Mouse (Mus musculus) mouse trophoblast stem cell (cell line): ENCODE data around the gene Asb18.

Source experiments
- in situ Hi-C, 2 experiments: fragments of 300-500 bp; cut with MseI, MboI; formaldehyde crosslinking; loops; 2 replicates in 1 of 2; 3 replicates in 1 of 2; pipeline ENCODE4 v1.15.1; 2025

The Asb18 gene

DNA sequence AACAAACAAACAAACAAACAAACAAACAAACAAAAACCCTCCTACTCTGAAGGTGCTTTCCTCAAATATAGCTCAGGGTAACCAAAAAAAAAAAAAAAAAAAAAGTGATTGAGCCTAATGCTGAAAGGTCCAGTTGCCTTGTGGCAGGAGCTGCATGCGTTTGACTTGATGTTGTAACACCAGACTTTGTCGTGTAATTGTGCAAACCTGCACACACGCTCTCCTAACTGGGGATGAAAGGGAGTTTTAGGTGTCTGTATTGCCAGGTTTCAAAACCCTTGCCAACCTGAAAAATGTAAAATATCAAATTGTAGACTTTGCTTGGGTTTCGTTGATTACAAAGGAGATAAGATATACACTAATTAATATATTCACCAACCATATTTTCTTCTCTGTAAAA lies 100.9 kb downstream of the Asb18 start:
- in situ Hi-C loops, result no loop called here

DNA sequence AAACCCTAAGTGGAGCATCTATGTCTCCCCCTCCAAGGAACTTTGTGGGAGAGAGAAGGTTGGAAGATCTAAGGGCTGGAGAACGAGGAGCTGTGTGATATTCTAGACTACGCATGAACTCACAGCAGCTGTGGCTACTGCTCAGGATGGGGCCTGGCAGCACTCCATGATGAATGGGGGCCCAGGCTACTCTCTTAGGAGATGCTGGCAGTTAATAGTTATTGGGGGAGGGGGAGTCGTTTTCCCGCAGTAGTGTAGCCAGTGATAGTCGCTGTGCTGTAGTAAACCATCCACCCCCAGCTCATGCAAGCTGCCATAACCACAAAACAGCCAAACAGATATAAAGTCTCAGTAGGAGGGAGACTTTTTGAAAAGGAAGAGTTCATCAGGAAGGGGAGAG lies 102.1 kb downstream of the Asb18 start:
- in situ Hi-C loops, result no loop called here

DNA sequence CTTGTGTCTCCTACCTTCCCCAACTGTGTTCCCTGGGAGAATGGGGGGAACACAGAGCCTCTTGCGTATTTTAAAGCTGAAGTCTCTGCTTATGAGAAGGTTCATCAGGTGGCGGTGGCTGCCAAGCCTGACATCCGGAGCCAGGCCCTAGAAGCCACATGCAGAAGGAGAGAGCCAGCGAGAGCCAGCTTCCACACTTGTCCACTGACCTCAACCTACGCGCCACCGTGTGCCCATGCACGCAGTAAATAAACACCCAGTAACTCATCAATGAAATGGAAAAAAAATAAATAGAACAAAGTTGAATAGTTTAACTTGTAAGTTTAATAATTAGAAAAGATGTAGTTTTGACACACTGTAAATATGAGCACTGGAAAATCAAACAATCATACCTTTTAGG lies 104.7 kb downstream of the Asb18 start:
- in situ Hi-C loops, result no loop called here

DNA sequence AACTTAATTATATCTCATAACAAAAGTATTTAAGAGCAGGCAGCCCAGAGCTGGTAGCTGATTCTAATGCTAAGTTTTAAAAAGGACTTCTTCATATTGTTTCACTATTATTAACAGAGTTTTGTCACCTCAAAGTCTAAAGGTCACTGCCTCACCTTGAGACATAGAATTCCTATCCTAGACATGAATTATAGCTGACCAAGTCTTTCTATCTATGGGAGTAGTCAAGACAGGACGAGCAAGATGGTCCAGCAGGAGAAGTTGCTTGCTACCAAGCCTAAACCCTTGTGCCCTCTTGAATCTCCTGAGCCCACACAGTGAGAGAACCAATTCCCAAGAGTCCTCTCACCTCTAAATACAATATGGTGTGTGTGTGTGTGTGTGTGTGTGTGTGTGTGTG lies 111.8 kb downstream of the Asb18 start:
- in situ Hi-C loops, result no loop called here

DNA sequence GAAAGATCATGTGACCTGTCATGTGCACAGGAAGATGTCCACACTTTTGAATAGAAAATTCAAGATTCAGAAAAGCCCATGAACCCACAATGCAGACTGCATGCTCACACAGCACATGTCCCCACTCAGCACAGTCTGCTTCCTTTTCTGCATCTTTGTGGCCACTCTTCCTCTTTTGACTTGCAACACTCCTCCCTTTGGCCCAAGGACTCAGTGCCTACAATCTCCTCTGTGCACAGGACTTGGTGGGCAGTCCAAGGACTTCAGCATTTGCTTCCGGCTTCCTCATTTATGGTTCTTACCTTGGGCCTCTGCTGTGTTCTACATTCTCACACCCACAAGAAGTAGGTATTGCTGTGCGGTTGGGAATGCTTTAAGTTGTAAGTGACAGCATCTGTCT lies 112.2 kb downstream of the Asb18 start:
- in situ Hi-C loops, result no loop called here

DNA sequence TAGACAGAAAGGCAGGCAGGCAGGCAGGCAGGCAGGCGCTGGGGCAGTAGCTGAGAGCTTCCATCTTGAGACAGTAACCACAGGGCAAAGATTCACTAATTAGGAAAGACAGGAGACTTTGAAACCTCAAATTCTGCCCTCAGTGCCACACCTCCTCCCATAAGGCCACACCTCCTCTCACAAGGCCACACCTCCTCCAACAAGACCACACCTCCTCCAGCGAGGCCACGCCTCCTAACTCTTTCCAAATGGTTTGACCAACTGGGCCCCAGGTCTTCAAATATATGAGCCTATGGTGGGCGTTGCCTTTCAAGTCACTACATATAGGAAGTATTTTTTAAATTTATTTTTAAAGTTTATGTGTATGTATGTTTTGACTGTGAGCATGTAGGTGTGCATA lies 113.1 kb downstream of the Asb18 start:
- in situ Hi-C loops, result no loop called here
